Mouse (Mus musculus) bone marrow macrophage, adult 2 months (primary cell): ENCODE measurements around the gene Neurod2.

Source experiments
- CTCF ChIP-seq: IDR thresholded peaks from 2 replicates; pipeline ENCODE4 v1.5.1; 2012; ENCODE audit warnings: low read depth, mild to moderate bottlenecking, low read length, moderate library complexity
- POLR2A ChIP-seq: IDR thresholded peaks from 2 replicates; pipeline ENCODE4 v1.6.1; 2012; ENCODE audit warnings: mild to moderate bottlenecking, low read depth, low read length, borderline replicate concordance

- TF ChIP-seq POLR2A: no peak
- no peak for TF ChIP-seq CTCF
These were observed 41.1 kb upstream of the Neurod2 start for GRCm38 (mm10) chr11:98370588-98370987.
